Mouse (Mus musculus) liver, embryonic 15.5 days (tissue): ENCODE data around the gene Fbxl5. TPM values are rescaled to one million over a fixed set of nuclear protein-coding genes. Genes with fewer than 3 reads are reported as not detected.
A peak's percentile ranks its signal among the peaks of the same experiment; 100 is the strongest.

Experiments used
- ATAC-seq: fragments of 200-750 bp; cut with Nextera tagmentation; 2 replicates; pipeline ENCODE4 v1.8.0; 2017; ENCODE audit warnings: moderate number of reproducible peaks, mild to moderate bottlenecking, moderate library complexity; ENCODE audit not compliant: insufficient read depth
- H3K27ac ChIP-seq: fragments of 300-500 bp; sonication (generic); replicated peaks from 2 replicates; pipeline ENCODE4 v1.5.1; 2015; ENCODE audit warnings: mild to moderate bottlenecking, inconsistent platforms
- H3K27me3 ChIP-seq: fragments of 300-500 bp; sonication (generic); 2 replicates; pipeline ENCODE4 v1.6.1; 2015; ENCODE audit warnings: mild to moderate bottlenecking, inconsistent platforms
- H3K36me3 ChIP-seq: fragments of 300-500 bp; sonication (generic); replicated peaks from 2 replicates; pipeline ENCODE4 v1.6.1; 2015; ENCODE audit warnings: moderate library complexity, mild to moderate bottlenecking, inconsistent platforms
- H3K4me1 ChIP-seq: fragments of 300-500 bp; sonication (generic); replicated peaks from 2 replicates; pipeline ENCODE4 v1.6.1; 2015; ENCODE audit warnings: inconsistent platforms
- H3K4me2 ChIP-seq: fragments of 300-500 bp; sonication (generic); 2 replicates; pipeline ENCODE4 v1.6.1; 2015; ENCODE audit warnings: moderate library complexity, mild to moderate bottlenecking, inconsistent platforms
- H3K4me3 ChIP-seq: fragments of 300-500 bp; sonication (generic); replicated peaks from 2 replicates; pipeline ENCODE4 v1.5.1; 2015; ENCODE audit warnings: mild to moderate bottlenecking, inconsistent platforms
- H3K9ac ChIP-seq: fragments of 300-500 bp; sonication (generic); 2 replicates; pipeline ENCODE4 v1.6.1; 2015; ENCODE audit warnings: moderate library complexity, mild to moderate bottlenecking, inconsistent platforms
- H3K9me3 ChIP-seq: fragments of 300-500 bp; sonication (generic); replicated peaks from 2 replicates; pipeline ENCODE4 v1.6.1; 2016; ENCODE audit warnings: inconsistent platforms
- WGBS: fragments of 180-500 bp; shearing (Covaris S2); methylation state at CpG from one replicate; pipeline ENCODE4 v1.1.7; 2015; ENCODE audit warnings: mixed read lengths; ENCODE audit not compliant: insufficient replicate concordance; 5-methylcytosine and 5-hydroxymethylcytosine counted together
- polyA plus RNA-seq: library from polyadenylated mRNA; unstranded; fragments of >200 nt; fragmentation: Nextera tagmentation; extraction: Ambion mirVana; gene quantifications from 2 replicates; pipeline ENCODE4 v1.2.1, GENCODE M21; 2015

Gene Fbxl5
- 18.7 and 20.0 TPM in 2 replicates for polyA plus RNA-seq

DNA sequence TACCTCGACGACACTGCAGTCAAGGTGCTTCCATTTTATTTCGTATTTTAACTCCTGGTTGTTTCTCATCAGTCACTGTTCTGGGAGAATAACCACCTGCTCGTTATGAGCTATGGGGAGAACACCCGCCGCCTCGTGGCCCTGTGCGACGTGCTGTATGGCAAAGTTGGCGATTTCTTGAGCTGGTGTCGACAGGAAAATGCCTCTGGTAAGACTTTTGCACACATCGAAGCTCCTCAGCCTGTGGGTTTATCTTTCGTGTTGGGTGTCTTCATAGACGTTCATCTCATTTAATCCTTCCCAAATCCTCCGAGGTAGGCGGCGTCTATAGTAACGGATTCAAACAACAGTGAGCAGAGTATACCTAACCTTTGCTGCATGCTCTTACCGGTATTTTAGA is at the start of gene Fbxl5:
TSS of gene Fbxl5 (minus strand) at position 101 of the 400 bp plus-strand sequence.
- no peaks in the 10 kb centered on the region for H3K9me3 ChIP-seq
- WGBS = 76% methylated on average over 19 of the region's 19 CpGs
- no peak within 1 kb of the TSS for H3K4me2 ChIP-seq

DNA sequence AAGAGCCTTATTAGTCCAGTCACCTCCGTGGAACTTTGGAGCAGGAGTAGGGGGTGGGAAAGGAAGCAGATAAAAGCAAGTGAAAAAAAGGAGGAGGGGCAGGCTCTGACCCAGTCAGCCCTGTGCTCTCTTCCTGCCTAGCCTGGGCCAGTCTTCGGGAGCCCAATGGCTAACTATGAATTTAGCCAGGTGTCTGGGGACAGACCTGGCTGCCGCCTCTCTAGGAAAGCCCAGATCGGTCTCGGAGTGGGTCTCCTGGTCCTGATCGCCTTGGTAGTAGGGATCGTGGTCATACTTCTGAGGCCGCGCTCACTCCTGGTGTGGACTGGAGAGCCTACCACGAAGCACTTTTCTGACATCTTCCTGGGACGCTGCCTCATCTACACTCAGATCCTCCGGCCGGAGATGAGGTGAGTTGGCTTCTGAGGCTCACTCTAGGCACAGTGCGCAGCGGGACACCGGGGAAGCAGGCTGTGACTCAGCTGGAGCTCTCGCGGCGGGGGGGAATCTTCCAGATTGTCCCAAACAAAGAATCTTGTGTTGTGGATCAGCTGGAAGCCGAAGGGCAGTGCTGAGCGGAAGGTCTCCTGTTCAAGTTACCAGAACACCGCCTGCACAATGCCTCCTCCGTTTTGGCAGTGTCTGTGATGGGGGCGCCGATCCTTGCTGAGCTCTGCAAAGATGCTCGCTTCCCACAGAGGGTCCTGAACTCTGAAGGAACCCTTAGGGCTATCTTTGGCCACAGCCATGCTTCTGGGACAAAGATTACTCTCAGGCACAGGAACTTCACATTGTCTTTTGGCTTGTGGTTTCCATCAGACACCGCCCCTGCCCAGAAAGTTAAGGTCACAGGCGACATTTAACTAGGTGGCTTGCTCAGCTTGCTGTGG is 47.5 kb upstream of the Fbxl5 start:
- H3K4me1 ChIP-seq = peaks cover 7% of the 10 kb centered on the region; the same call in 1 of the 2 replicates
- H3K4me3 ChIP-seq = peak overlapping the region; percentile 39
- peak overlapping the region; percentile 13; the same call in 1 of the 2 replicates for H3K9ac ChIP-seq
- no peaks in the 10 kb centered on the region for H3K36me3 ChIP-seq
- 2% methylated on average over 28 of the region's 28 CpGs for WGBS
- H3K9me3 ChIP-seq = no peaks in the 10 kb centered on the region
- 0 out of 2 replicates have a peak overlapping the region, but pooled peaks have one; percentile 11 for H3K27ac ChIP-seq
- H3K4me2 ChIP-seq = peak overlapping the region; percentile 61
- peak; percentile 60 for ATAC-seq
- H3K27me3 ChIP-seq = peaks cover 5% of the 10 kb centered on the region

More for the DNA sequence above, at the start of gene Fbxl5:
- ATAC-seq = no peak
- Histone ChIP-seq H3K4me3 (no peak within 1 kb of the TSS), H3K4me1 (no peaks in the 10 kb centered on the region), H3K36me3 (no peaks in the 10 kb centered on the region), H3K9ac (no peak within 1 kb of the TSS), H3K27me3 (no peaks in the 10 kb centered on the region), H3K27ac (no peak within 1 kb of the TSS)

DNA sequence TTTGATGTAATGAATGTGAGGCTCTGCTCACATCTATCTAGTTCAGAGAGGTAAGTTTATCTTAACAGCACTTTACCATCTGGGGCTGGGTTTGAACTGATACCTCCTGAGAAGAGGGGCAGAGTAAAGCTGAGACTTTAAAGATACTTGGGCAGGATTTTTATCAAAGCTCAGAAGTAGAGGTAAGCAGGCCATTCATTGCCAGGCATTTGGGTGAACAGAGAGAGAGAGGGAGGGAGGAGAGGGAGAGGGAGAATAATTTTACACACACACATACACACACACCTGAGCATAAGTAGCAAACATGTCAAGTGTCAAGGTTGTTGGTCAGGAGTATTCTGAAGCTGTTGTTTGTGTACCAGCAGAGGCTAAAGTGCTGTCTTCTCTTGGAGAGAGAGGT is 46.8 kb upstream of the Fbxl5 start, which contains the start of gene Cd38:
TSS of gene Cd38 (plus strand) at position 301 of the 400 bp plus-strand sequence.
- 0 out of 2 replicates have a peak within 1 kb of the TSS, but pooled peaks have one; percentile 11 for H3K27ac ChIP-seq
- no peak for ATAC-seq
- H3K9ac ChIP-seq = peak within 1 kb of the TSS; percentile 13; the same call in 1 of the 2 replicates

DNA sequence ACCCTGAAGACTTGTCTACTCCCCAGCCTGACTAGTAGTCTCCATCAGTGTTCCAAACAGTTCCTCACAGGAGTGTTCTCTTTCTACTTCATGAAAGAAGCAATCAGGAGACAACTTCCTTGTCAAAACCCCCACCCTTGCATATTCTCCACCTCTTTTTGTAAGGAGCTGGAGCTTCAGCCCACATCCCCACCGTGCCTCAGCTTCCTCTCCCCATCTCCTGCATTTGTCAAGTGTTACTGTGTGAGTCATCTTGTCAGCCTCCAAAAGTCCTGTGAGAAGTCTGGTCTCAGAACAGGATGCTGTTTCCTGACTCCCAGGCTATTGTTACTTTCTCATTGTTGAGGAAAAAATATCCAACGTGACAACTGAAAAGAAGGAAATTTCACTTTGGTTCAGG is 43.9 kb upstream of the Fbxl5 start:
- Histone ChIP-seq H3K4me2 (no peak overlapping the region), H3K4me3 (no peak overlapping the region), H3K9me3 (no peaks in the 10 kb centered on the region), H3K9ac (no peak overlapping the region), H3K27me3 (peaks cover 5% of the 10 kb centered on the region), H3K4me1 (peaks cover 7% of the 10 kb centered on the region; the same call in 1 of the 2 replicates), H3K36me3 (no peaks in the 10 kb centered on the region), H3K27ac (no peak overlapping the region)
- WGBS = 33% methylated on average over 2 of the region's 2 CpGs
- no peak for ATAC-seq

More for the DNA sequence above, 46.8 kb upstream of the Fbxl5 start, which contains the start of gene Cd38:
- Histone ChIP-seq H3K4me3 (peak within 1 kb of the TSS; percentile 39), H3K4me2 (peak within 1 kb of the TSS; percentile 61), H3K27me3 (peaks cover 5% of the 10 kb centered on the region), H3K36me3 (no peaks in the 10 kb centered on the region), H3K9me3 (no peaks in the 10 kb centered on the region), H3K4me1 (peaks cover 7% of the 10 kb centered on the region; the same call in 1 of the 2 replicates)

GRCm38 (mm10) chr5:43863642-43864041 is 42.2 kb upstream of the Fbxl5 start:
- Histone ChIP-seq H3K36me3 (no peaks in the 10 kb centered on the region), H3K9ac (no peak overlapping the region), H3K4me2 (no peak overlapping the region), H3K27me3 (no peaks in the 10 kb centered on the region), H3K27ac (no peak overlapping the region), H3K4me1 (peaks cover 2% of the 10 kb centered on the region; the same call in 1 of the 2 replicates), H3K9me3 (no peaks in the 10 kb centered on the region), H3K4me3 (no peak overlapping the region)
- ATAC-seq = no peak
- whole genome bisulfite sequencing = 44% methylated on average over 6 of the region's 6 CpGs

GRCm38 (mm10) chr5:43860670-43861431 is 39.4 kb upstream of the Fbxl5 start:
- Histone ChIP-seq H3K4me3 (no peak overlapping the region), H3K27ac (no peak overlapping the region), H3K4me2 (no peak overlapping the region), H3K9ac (no peak overlapping the region), H3K9me3 (no peaks in the 10 kb centered on the region; the same call in 1 of the 2 replicates), H3K27me3 (no peaks in the 10 kb centered on the region), H3K36me3 (no peaks in the 10 kb centered on the region), H3K4me1 (no peaks in the 10 kb centered on the region)
- ATAC-seq = no peak
- WGBS = 44% methylated on average over 5 of the region's 5 CpGs

- Histone ChIP-seq H3K27ac (no peak overlapping the region), H3K4me1 (no peaks in the 10 kb centered on the region), H3K4me3 (no peak overlapping the region), H3K4me2 (no peak overlapping the region), H3K9me3 (no peaks in the 10 kb centered on the region; the same call in 1 of the 2 replicates), H3K27me3 (no peaks in the 10 kb centered on the region), H3K9ac (no peak overlapping the region), H3K36me3 (no peaks in the 10 kb centered on the region)
- ATAC-seq = no peak
- WGBS = 77% methylated on average over 5 of the region's 5 CpGs
Observed at GRCm38 (mm10) chr5:43860096-43860495, 38.7 kb upstream of the Fbxl5 start.

- Histone ChIP-seq H3K36me3 (no peaks in the 10 kb centered on the region), H3K27me3 (no peaks in the 10 kb centered on the region), H3K4me1 (no peaks in the 10 kb centered on the region), H3K9me3 (no peaks in the 10 kb centered on the region; the same call in 1 of the 2 replicates), H3K9ac (no peak overlapping the region), H3K4me3 (no peak overlapping the region), H3K27ac (no peak overlapping the region), H3K4me2 (no peak overlapping the region)
- WGBS = 69% methylated on average over 8 of the region's 8 CpGs
- ATAC-seq = no peak
Observed at GRCm38 (mm10) chr5:43859663-43860062, 38.2 kb upstream of the Fbxl5 start.

- Histone ChIP-seq H3K4me3 (no peak overlapping the region), H3K27ac (no peak overlapping the region), H3K27me3 (no peaks in the 10 kb centered on the region), H3K9ac (no peak overlapping the region), H3K4me1 (no peaks in the 10 kb centered on the region), H3K4me2 (no peak overlapping the region), H3K9me3 (no peaks in the 10 kb centered on the region; the same call in 1 of the 2 replicates), H3K36me3 (no peaks in the 10 kb centered on the region)
- 6% methylated on average over 2 of the region's 2 CpGs for WGBS
- ATAC-seq = 0 out of 2 replicates have a peak, but pooled peaks have one; percentile 40
Observed at GRCm38 (mm10) chr5:43855769-43856168, 34.3 kb upstream of the Fbxl5 start.

DNA sequence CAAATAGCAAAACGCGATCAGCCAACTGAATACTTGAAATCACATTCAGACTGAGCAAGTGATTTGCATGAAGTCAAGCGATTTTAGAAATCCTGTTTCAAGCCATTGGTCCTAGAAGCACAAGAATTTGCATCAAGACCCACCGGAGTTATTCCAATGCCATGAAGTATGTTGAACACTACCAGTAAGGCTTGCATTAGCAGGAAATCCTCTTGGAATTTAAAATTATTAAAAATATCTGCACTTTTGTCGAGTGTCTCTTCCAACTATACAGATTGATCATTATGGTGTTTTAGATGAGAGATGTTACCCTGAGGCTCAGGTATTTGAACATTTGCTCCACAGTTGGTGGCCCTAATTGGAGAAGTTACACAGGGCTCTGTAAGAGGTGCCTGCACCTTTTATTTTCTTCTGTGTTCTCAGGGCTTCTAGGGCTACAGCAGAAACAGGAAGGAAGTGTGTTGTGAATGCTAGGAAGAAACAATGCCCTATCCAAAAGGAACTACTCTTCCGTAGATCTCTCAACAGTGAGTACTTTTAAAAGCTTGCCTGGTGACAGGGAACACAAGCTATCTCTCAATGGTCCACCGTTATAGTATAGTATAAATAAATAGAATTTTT is 32.5 kb upstream of the Fbxl5 start:
- no peak for ATAC-seq
- H3K27me3 ChIP-seq = no peaks in the 10 kb centered on the region
- 56% methylated on average over 7 of the region's 7 CpGs for whole genome bisulfite sequencing
- H3K36me3 ChIP-seq = no peaks in the 10 kb centered on the region
- no peaks in the 10 kb centered on the region; the same call in 1 of the 2 replicates for H3K9me3 ChIP-seq
- no peak overlapping the region for H3K9ac ChIP-seq
- no peak overlapping the region for H3K4me3 ChIP-seq
- H3K4me1 ChIP-seq = no peaks in the 10 kb centered on the region
- H3K27ac ChIP-seq = no peak overlapping the region
- no peak overlapping the region for H3K4me2 ChIP-seq
